Mouse (Mus musculus): Measurements from ENCODE around the gene 4933427D14Rik. TPM values are rescaled to one million over a fixed set of nuclear protein-coding genes. Genes with fewer than 3 reads are reported as not detected.

Gene 4933427D14Rik
- polyA plus RNA-seq, 1 experiment: 19.4 TPM

- H3K4me3 ChIP-seq (replicated peaks; ENCODE audit: insufficient read depth, low read depth, low read length): peak within 1 kb of the TSS; percentile 89
- no peaks in the 10 kb centered on the region for H3K27me3 ChIP-seq (ENCODE audit: control insufficient read depth, insufficient read depth, low read length)
- DNase-seq: peak; percentile 83 to 85
- TF ChIP-seq CTCF (IDR thresholded peaks at IDR 0.05; ENCODE audit: borderline replicate concordance, insufficient read depth, low read depth, low read length) (no peak), POLR2A (IDR thresholded peaks at IDR 0.05; ENCODE audit: borderline replicate concordance, insufficient read depth, low read length) (peak; percentile 47; the same call in 1 of the 2 replicates)
- H3K4me1 ChIP-seq (ENCODE audit: control insufficient read depth, insufficient read depth, low read length): peaks cover 26% of the 10 kb centered on the region
- WGBS: under 1% methylated on average over 106 of the region's 107 CpGs
- H3K27ac ChIP-seq (ENCODE audit: insufficient read depth, low read length): peak within 1 kb of the TSS; percentile 79
Measured at GRCm38 (mm10) chr11:72135383-72136158, 71.7 kb downstream of the 4933427D14Rik start, which contains the start of gene Pitpnm3. Pitpnm3 (minus strand) TSS chr11:72135778.

DNA sequence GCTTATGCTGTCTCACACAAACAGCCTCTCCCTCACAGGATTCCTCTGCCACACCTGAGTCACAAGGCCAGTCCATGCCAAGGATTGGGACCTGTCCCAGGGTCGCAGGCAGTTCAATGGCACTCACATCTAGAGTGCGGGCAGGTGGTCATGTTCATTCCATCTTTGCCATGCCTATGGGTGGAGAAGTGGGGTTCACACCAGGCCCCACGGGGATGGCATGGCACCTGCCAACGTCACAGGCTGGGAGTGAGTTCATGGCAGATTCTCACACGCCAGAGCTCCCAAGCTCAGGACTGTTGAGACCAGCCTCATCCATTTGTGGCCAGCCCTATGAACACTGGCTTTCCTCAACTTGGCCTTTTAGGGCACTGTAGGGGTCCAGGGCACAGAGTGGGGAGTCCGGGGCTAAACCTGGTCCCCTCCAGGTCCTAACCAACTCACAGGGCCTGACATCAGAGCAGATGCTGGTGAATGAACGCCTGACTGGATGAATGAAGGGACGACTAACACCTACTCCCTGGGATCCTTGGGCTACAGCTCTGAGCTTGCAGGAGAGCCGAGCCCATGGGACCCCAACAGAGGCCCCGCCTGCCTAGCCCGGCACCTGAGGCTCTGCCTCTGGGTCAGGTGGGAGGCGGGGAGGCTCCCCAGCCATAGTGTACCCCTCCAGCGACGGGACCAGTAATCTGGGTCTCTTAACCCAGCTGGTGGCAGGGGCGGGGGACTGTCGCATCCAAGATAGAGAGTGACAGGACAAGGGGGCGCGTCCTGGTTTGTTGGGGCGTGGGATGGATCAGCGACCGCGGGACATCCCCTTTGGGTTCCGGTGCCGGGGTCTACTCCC, 72.5 kb downstream of the 4933427D14Rik start:
- H3K27ac ChIP-seq (ENCODE audit: insufficient read depth, low read length): peak overlapping the region; percentile 79
- WGBS: 11% methylated on average over 24 of the region's 24 CpGs
- peak; percentile 60 to 68 for DNase-seq

DNA sequence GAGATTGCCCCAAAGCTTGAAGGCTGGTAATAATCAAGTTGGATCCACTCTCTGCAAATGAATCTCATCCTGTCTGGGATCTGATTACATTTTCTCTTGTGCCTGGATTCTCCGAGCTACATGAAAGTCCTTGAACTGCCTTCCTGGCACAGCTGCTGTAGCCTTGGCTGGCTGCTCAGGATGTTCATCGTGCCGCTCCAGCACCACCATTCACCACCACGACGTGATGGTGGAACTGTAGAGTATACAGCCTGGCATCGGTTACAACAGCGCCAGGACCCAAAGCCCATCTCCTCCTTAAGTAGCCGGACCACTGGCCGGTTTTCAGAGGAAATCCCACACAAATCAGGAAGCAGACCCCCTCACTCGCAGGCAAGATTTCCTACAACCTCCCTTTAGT, 74.2 kb downstream of the 4933427D14Rik start:
- peaks cover 47% of the 10 kb centered on the region for H3K4me1 ChIP-seq (ENCODE audit: control insufficient read depth, insufficient read depth, low read length)
- WGBS: 41% methylated on average over 10 of the region's 10 CpGs

More for the DNA sequence above, 72.5 kb downstream of the 4933427D14Rik start:
- TF ChIP-seq POLR2A (IDR thresholded peaks at IDR 0.05; ENCODE audit: borderline replicate concordance, insufficient read depth, low read length) (no peak), CTCF (IDR thresholded peaks at IDR 0.05; ENCODE audit: borderline replicate concordance, insufficient read depth, low read depth, low read length) (no peak)
- H3K27me3 ChIP-seq (ENCODE audit: control insufficient read depth, insufficient read depth, low read length): no peaks in the 10 kb centered on the region
- peak overlapping the region; percentile 89 for H3K4me3 ChIP-seq (replicated peaks; ENCODE audit: insufficient read depth, low read depth, low read length)
- peaks cover 32% of the 10 kb centered on the region for H3K4me1 ChIP-seq (ENCODE audit: control insufficient read depth, insufficient read depth, low read length)

DNA sequence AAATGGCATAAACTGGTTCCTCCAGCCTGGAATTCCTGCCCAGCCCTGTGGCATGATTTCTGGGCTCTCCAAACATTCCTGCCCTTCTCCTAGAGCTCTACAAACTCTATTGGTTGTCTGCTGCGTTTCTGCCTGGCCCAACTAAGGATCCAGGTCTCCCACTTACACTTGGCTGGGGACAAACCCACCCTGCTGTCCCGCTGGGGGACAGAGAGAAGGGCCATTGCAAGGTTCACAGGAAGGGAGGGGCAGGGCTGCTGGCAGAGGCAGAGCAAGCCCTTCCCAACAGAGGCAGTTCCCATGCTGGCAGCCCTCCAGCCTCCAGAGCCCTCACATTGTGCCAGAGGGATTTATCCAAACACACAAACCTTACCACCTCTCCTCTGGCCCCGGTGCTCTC, 75.0 kb downstream of the 4933427D14Rik start:
- Histone ChIP-seq H3K27me3 (ENCODE audit: control insufficient read depth, insufficient read depth, low read length) (no peaks in the 10 kb centered on the region), H3K27ac (ENCODE audit: insufficient read depth, low read length) (peak overlapping the region; percentile 46), H3K4me3 (replicated peaks; ENCODE audit: insufficient read depth, low read depth, low read length) (no peak overlapping the region), H3K4me1 (ENCODE audit: control insufficient read depth, insufficient read depth, low read length) (peaks cover 54% of the 10 kb centered on the region)
- TF ChIP-seq POLR2A (IDR thresholded peaks at IDR 0.05; ENCODE audit: borderline replicate concordance, insufficient read depth, low read length) (no peak), CTCF (IDR thresholded peaks at IDR 0.05; ENCODE audit: borderline replicate concordance, insufficient read depth, low read depth, low read length) (no peak)
- 1% methylated on average over 3 of the region's 3 CpGs for WGBS
- peak; percentile 85 to 86 for DNase-seq

More for the DNA sequence above, 74.2 kb downstream of the 4933427D14Rik start:
- TF ChIP-seq POLR2A (IDR thresholded peaks at IDR 0.05; ENCODE audit: borderline replicate concordance, insufficient read depth, low read length) (no peak), CTCF (IDR thresholded peaks at IDR 0.05; ENCODE audit: borderline replicate concordance, insufficient read depth, low read depth, low read length) (no peak)
- DNase-seq: peak; percentile 26 to 32
- Histone ChIP-seq H3K27me3 (ENCODE audit: control insufficient read depth, insufficient read depth, low read length) (no peaks in the 10 kb centered on the region), H3K27ac (ENCODE audit: insufficient read depth, low read length) (peak overlapping the region; percentile 43; the same call in 1 of the 2 replicates), H3K4me3 (replicated peaks; ENCODE audit: insufficient read depth, low read depth, low read length) (no peak overlapping the region)

- Histone ChIP-seq H3K4me3 (replicated peaks; ENCODE audit: insufficient read depth, low read depth, low read length) (no peak overlapping the region), H3K27me3 (ENCODE audit: control insufficient read depth, insufficient read depth, low read length) (no peaks in the 10 kb centered on the region), H3K27ac (ENCODE audit: insufficient read depth, low read length) (peak overlapping the region; percentile 46; the same call in 1 of the 2 replicates), H3K4me1 (ENCODE audit: control insufficient read depth, insufficient read depth, low read length) (peaks cover 60% of the 10 kb centered on the region)
- TF ChIP-seq CTCF (IDR thresholded peaks at IDR 0.05; ENCODE audit: borderline replicate concordance, insufficient read depth, low read depth, low read length): no peak
- TF ChIP-seq POLR2A (IDR thresholded peaks at IDR 0.05; ENCODE audit: borderline replicate concordance, insufficient read depth, low read length): no peak
- whole genome bisulfite sequencing: 100% methylated on average over 1 of the region's 1 CpGs
- no peak for DNase-seq
Measured at GRCm38 (mm10) chr11:72131697-72132096, 75.6 kb downstream of the 4933427D14Rik start.

GRCm38 (mm10) chr11:72130905-72131304, 76.4 kb downstream of the 4933427D14Rik start:
- TF ChIP-seq POLR2A (IDR thresholded peaks at IDR 0.05; ENCODE audit: borderline replicate concordance, insufficient read depth, low read length) (no peak), CTCF (IDR thresholded peaks at IDR 0.05; ENCODE audit: borderline replicate concordance, insufficient read depth, low read depth, low read length) (no peak)
- Histone ChIP-seq H3K4me1 (ENCODE audit: control insufficient read depth, insufficient read depth, low read length) (peaks cover 68% of the 10 kb centered on the region), H3K4me3 (replicated peaks; ENCODE audit: insufficient read depth, low read depth, low read length) (no peak overlapping the region), H3K27me3 (ENCODE audit: control insufficient read depth, insufficient read depth, low read length) (no peaks in the 10 kb centered on the region), H3K27ac (ENCODE audit: insufficient read depth, low read length) (no peak overlapping the region)
- 88% methylated on average over 3 of the region's 3 CpGs for WGBS
- no peak for DNase-seq

DNA sequence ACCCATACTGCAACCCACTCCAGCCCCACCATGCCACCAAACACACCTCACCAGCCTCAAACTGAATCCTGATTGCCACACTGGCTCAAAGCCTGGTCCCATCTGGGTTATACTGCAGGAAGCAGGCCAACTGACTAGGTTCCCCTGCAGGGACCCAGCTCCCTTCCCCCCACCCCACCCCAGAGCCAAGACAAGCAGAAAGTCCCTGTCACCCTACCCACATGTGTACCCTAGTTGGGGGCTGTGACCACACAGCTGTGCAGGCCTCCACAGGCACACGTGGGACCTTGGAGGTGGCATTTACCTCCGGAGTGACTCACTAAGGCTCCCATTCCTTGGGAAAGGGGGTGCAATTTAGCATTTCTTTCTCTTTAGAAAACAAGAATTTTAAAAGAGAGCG, 76.8 kb downstream of the 4933427D14Rik start:
- Histone ChIP-seq H3K27me3 (ENCODE audit: control insufficient read depth, insufficient read depth, low read length) (no peaks in the 10 kb centered on the region), H3K27ac (ENCODE audit: insufficient read depth, low read length) (peak overlapping the region; percentile 85), H3K4me1 (ENCODE audit: control insufficient read depth, insufficient read depth, low read length) (peaks cover 72% of the 10 kb centered on the region), H3K4me3 (replicated peaks; ENCODE audit: insufficient read depth, low read depth, low read length) (no peak overlapping the region)
- 40% methylated on average over 3 of the region's 3 CpGs for WGBS
- TF ChIP-seq POLR2A (IDR thresholded peaks at IDR 0.05; ENCODE audit: borderline replicate concordance, insufficient read depth, low read length): no peak
- no peak for TF ChIP-seq CTCF (IDR thresholded peaks at IDR 0.05; ENCODE audit: borderline replicate concordance, insufficient read depth, low read depth, low read length)
- DNase-seq: no peak
